Mouse (Mus musculus) gastrocnemius, adult 8-10 months (tissue): Measurements from ENCODE around the gene Dpp3. TPM values are rescaled to one million over a fixed set of nuclear protein-coding genes. Genes with fewer than 3 reads are reported as not detected.
A peak's percentile ranks its signal among the peaks of the same experiment; 100 is the strongest.
"Not testable (repeated sequence)": the region's sequence is repeated elsewhere in the genome, so short reads cannot be mapped to it uniquely, and the experiment has no call there.

ENCODE experiments used
- DNase-seq, 2 experiments: peaks; one replicate each; pipeline ENCODE4 v3.0.0; 2022; ENCODE audit warnings: low spot score in 2 of 2
- total RNA-seq, 4 experiments: library from RNA; stranded (reverse); gene quantifications; 2 replicates each; pipeline ENCODE4 v1.2.4; 2022

Dpp3 gene
- total RNA-seq, 4 experiments from 2014 or later, result 12.5 to 14.3 (median 13.1) TPM

- DNase-seq, result no peak
Observed at GRCm38 (mm10) chr19:4896780-4897520, 31.1 kb downstream of the Dpp3 start.

DNA sequence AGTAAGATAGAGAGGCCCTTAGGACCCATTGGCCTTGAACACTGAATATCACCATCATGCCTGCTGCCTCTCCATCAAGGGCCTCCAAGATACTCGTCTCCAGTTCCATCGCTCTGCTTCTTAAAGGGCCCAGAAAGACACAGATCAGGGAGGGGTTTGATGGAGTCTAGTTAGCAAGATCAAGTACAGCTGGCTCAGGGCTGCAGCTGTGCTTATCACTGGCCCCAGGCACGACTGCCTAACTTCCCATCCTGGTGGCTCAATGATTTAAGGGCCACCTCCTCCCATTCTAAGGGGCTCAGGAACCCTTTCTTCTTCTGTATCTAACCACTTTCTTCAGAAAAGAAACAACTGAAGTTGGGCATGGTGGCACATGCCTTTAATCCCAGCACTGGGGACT lies 36.3 kb downstream of the Dpp3 start:
- no peak for DNase-seq

DNA sequence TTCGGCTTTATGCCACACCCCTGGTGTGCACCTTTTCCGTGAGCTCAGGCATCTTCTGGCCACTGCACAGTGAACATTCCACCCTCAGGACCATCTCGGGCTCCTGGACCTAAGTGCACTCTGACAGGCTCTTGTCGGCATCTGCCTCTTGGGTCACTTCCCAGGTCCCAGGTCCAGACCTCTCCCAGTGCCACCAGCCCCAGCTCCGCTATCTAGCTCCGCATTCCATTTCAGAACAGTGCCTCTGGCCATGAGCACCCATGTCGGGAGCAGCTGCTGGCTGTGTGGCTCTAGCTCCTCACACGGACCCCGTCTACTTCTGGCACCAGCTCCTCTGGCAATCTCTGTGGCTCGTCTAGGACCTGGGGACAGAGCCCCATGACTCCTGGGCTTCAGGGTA lies 38.3 kb downstream of the Dpp3 start:
- no peak for DNase-seq

GRCm38 (mm10) chr19:4883961-4884360 lies 44.1 kb downstream of the Dpp3 start:
- DNase-seq, result no peak

DNA sequence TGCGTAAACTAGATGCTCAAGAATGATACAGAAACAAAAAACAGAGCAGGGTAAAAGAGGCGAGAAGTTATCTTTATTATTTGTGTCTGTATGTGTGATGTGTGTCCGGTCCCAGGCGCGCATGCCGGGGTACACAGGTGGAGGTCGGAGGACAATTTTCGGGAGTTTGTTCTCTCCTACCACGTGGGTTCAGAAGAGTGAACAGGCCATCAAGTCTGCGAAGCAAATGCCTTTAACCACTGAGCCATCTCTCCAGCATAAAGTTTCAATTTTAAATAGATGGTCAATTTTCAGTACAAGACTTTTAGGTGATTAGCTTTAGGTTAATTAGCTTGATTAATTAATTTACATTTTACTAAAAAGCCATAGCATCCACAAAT lies 48.8 kb downstream of the Dpp3 start:
- no peak for DNase-seq

DNA sequence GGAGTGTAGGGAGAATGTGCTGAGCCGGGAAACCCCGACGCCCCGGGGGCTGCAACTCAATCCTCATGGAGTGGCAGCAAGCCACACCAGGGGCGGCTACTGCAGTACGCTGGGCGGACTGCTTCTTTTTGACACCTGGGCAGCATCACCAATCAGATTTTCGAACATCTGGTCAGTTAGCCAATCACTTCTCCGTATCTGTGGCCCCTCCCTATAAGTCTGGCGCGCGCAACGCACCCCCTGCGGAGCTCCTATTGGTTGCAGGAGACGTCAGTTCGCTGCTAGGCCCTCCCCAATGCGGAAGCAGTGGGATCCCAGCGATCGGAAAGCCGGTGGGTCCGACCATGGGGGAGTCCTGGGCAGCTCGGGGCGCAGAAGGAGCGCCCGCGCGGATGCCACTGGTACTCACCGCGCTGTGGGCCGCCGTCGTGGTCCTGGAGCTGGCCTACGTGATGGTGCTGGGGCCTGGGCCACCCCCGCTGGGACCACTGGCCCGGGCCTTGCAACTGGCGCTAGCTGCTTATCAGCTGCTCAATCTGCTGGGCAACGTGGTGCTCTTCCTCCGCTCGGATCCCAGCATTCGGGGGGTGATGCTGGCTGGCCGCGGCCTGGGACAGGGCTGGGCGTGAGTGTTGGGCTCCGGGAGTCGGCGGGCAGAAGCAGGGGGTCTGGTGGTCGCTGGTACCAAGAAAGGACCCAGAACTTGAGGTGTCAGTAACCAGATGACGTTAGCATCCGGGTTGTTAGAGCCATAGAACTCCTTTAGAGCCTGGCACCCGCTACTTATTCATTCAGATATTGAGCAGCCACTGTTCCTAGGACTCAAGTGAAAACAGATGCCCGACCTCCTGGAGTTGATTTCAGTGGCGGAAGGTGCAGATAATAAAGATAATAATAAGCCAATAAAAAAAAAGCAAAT lies 49.4 kb downstream of the Dpp3 start, which contains the start of gene Zdhhc24:
Zdhhc24 (plus strand) TSS at position 264 of the 919 bp plus-strand sequence.
- DNase-seq, result peak; percentile 91 to 93

DNA sequence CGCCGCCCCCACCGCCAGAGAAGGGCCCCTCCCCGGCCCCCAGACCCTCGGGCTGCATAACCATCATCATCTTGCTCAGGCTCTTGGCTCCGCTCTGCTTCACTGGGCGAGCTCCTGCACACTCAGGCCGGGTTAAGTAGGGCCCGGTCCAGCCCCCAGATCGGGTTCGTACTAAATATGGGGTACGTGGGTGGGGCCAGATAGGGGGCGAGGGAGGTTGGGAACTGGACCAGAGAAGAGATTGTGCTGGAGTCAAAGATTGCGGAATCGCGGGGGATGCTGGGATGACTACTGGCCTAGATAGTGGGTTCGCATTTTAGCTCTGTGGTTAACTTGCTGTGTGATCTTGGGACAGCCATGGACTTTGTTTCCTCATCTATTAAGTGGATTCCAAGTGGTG lies 50.3 kb downstream of the Dpp3 start, which contains the start of gene Actn3:
Actn3 (minus strand) TSS at position 125 of the 400 bp plus-strand sequence.
- DNase-seq, result peak; percentile 77 to 85

DNA sequence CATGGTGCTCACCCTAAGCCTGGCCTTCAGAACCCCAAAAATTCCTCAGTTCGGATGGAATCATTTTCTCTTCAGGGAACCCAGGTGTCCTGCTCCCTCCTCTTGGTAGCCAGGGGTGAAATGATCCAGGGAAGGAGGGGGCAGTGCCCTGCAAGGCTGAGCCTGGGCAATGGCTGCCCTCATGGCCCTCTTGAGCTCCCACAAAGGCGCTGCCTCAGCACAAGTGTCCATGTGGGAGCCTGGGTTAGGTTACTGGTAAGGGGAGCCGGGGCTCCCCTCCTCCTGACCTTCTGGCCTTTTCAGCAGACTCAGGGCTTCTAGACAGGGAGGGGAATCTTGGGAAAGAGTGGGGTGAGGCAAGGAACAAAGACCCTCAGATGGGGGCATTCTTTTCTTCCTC lies 51.3 kb downstream of the Dpp3 start:
- peak; percentile 59 to 80 for DNase-seq

DNA sequence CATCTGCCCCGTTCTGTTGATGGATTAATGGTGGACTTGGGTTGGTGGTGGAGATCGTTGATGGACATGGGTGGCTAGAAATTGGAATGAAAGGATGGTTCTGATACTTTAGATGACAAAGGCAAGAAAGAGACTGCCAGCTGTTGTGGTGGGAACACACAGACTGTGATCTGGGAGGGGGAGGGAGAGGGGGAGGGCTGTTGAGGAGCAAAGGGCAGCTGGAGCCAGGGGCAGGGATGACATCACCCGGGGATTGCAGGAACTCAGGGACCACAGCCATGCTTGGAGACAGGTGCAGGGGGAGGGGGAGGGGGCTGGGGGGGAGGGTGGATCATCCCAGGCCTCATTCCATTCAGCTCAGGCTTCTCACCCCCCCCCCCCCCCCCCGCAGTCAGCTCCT lies 51.8 kb downstream of the Dpp3 start:
- DNase-seq, result peak in 1 of 2 experiments; percentile 63

- not testable (repeated sequence) for DNase-seq
Observed at GRCm38 (mm10) chr19:4874613-4875012, 53.5 kb downstream of the Dpp3 start.

DNA sequence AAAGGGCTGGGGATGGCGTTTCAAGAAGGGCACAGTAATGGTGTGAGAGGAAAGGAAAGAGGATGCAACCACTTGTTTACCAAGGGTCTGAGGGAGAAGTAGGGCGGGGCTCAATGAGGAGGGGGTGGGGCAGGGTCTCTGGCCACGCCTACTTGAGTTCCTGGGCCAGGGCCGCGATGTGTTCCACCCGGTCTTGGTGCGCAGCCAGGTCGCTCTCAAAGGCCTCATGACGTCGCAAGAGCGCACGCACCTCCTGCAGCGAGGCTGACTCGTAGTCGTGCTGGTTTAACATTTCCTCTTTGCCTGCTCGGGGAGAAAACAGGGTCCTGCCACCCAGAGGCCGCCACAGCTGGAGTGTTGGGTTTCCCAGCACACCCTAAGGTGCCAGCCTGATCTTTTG lies 62.9 kb downstream of the Dpp3 start:
- peak in 1 of 2 experiments; percentile 48 for DNase-seq

GRCm38 (mm10) chr19:4863048-4863447 lies 65.0 kb downstream of the Dpp3 start:
- no peak for DNase-seq

- DNase-seq, result no peak
Observed at GRCm38 (mm10) chr19:4859081-4859480, 69.0 kb downstream of the Dpp3 start.

Other genes with a start within 250 kb of the Dpp3 start
- not detected for gene Gm960, start 229.6 kb downstream of the Dpp3 start, total RNA-seq
- gene Sptbn2, start 217.1 kb downstream of the Dpp3 start, total RNA-seq, result under 1 TPM in 3 of 4 experiments, not detected in 1; 0.04 to 0.10 (median 0.07) TPM
- 1 to 10 TPM; 2.0 to 2.9 (median 2.7) TPM for gene Rbm4b, start 171.8 kb downstream of the Dpp3 start, total RNA-seq
- 10 to 100 TPM; 32.2 to 39.3 (median 33.5) TPM for gene Rbm4, start 134.4 kb downstream of the Dpp3 start, total RNA-seq
- 10 to 100 TPM in 3 of 4 experiments, 1 to 10 TPM in 1; 8.7 to 14.3 (median 11.8) TPM for gene Gm21992, start 116.7 kb downstream of the Dpp3 start, total RNA-seq
- gene Rbm14, start 116.7 kb downstream of the Dpp3 start, total RNA-seq, result 1 to 10 TPM; 5.5 to 7.2 (median 6.5) TPM
- 10 to 100 TPM; 18.0 to 27.4 (median 22.5) TPM for gene Ccs, start 89.0 kb downstream of the Dpp3 start, total RNA-seq
- gene Ccdc87, start 88.9 kb downstream of the Dpp3 start, total RNA-seq, result not detected
- gene Ctsf, start 73.2 kb downstream of the Dpp3 start, total RNA-seq, result 10 to 100 TPM; 26.2 to 36.7 (median 31.9) TPM
- gene Actn3, start 50.4 kb downstream of the Dpp3 start, total RNA-seq, result over 10,000 TPM in 2 of 4 experiments, 1,000 to 10,000 TPM in 2; 9,112 to 10,193 (median 10,010) TPM
- gene Zdhhc24, start 49.6 kb downstream of the Dpp3 start, total RNA-seq, result 1 to 10 TPM; 1.8 to 3.6 (median 2.6) TPM
- gene Bbs1, start 21.7 kb downstream of the Dpp3 start, total RNA-seq, result 1 to 10 TPM; 1.1 to 3.3 (median 1.2) TPM
- 1 to 10 TPM; 2.7 to 3.8 (median 3.3) TPM for gene Peli3, start 14.8 kb upstream of the Dpp3 start, total RNA-seq
- gene Mrpl11, start 33.9 kb upstream of the Dpp3 start, total RNA-seq, result 10 to 100 TPM; 56.3 to 63.7 (median 60.7) TPM
- under 1 TPM in 1 of 4 experiments, not detected in 3; 0.11 TPM for gene Npas4, start 62.0 kb upstream of the Dpp3 start, total RNA-seq
- 1 to 10 TPM; 4.0 to 6.1 (median 4.3) TPM for gene Slc29a2, start 95.6 kb upstream of the Dpp3 start, total RNA-seq
- 10 to 100 TPM; 16.0 to 23.1 (median 19.5) TPM for gene B4gat1, start 110.5 kb upstream of the Dpp3 start, total RNA-seq
- gene AC124502.3, start 110.6 kb upstream of the Dpp3 start, total RNA-seq, result 1 to 10 TPM in 3 of 4 experiments, under 1 TPM in 1; 0.61 to 1.7 (median 1.4) TPM
- 10 to 100 TPM; 14.8 to 17.6 (median 16.4) TPM for gene Brms1, start 113.1 kb upstream of the Dpp3 start, total RNA-seq
- gene Rin1, start 122.2 kb upstream of the Dpp3 start, total RNA-seq, result 1 to 10 TPM in 1 of 4 experiments, under 1 TPM in 3; 0.47 to 1.0 (median 0.75) TPM
- 1 to 10 TPM; 5.2 to 8.9 (median 7.0) TPM for gene Cd248, start 139.8 kb upstream of the Dpp3 start, total RNA-seq
- under 1 TPM in 1 of 4 experiments, not detected in 3; 0.12 TPM for gene Tmem151a, start 157.2 kb upstream of the Dpp3 start, total RNA-seq
- gene Yif1a, start 160.3 kb upstream of the Dpp3 start, total RNA-seq, result 10 to 100 TPM; 37.4 to 44.7 (median 39.8) TPM
- not detected for gene Cnih2, start 170.2 kb upstream of the Dpp3 start, total RNA-seq
- gene Rab1b, start 178.8 kb upstream of the Dpp3 start, total RNA-seq, result 100 to 1,000 TPM; 124 to 137 (median 131) TPM
- 10 to 100 TPM; 60.6 to 68.9 (median 64.0) TPM for gene Klc2, start 190.3 kb upstream of the Dpp3 start, total RNA-seq